Mouse (Mus musculus) myocyte (in vitro differentiated cells): ENCODE results near the gene Scamp3.

ENCODE experiments used
- POLR2A ChIP-seq: IDR thresholded peaks from one replicate; pipeline ENCODE4 v1.6.1; 2011; ENCODE audit warnings: low read depth, mild to moderate bottlenecking, control low read depth, moderate library complexity; ENCODE audit not compliant: insufficient read length
- POLR2AphosphoS2 ChIP-seq: IDR thresholded peaks from one replicate; pipeline ENCODE4 v1.6.1; 2011; ENCODE audit warnings: low read depth, control low read depth; ENCODE audit not compliant: insufficient read length
- REST ChIP-seq: IDR thresholded peaks from one replicate; pipeline ENCODE4 v1.6.1; 2011; ENCODE audit warnings: mild to moderate bottlenecking, control low read depth, moderate library complexity; ENCODE audit not compliant: insufficient read depth, insufficient read length

DNA sequence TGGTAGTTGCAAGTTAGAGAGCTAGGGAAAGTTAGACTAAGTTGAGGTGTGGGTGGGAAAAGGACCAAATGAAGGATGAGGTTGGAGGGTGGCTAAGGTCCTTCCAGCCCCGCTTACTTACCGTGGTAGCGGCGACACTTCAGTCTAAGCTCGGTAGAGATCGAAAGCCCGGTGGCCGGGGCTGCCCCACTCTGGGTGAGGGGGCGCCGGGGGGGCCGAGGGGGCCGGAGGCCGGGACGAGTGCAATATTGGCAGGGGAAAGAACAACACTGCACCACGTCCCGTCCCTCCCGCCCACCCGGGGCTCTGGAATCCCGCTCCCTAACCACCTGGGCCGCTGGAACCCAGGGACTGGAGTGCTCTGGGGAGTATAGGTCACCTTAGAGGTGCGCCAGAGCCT lies 49.6 kb downstream of the Scamp3 start, which contains the start of gene Mtx1:
- TF ChIP-seq POLR2A (no peak), POLR2AphosphoS2 (no peak), REST (no peak)
